Mouse (Mus musculus): ENCODE measurements around the gene Cfap99. TPM values are rescaled to one million over a fixed set of nuclear protein-coding genes. Genes with fewer than 3 reads are reported as not detected.

Cfap99 gene
- polyA plus RNA-seq, 1 experiment from 2014 or later = not detected

GRCm38 (mm10) chr5:34254309-34254708 is 34.1 kb upstream of the Cfap99 start:
- TF ChIP-seq CTCF (IDR thresholded peaks at IDR 0.05) = no peak
- ChIA-PET CTCF (interaction anchor here (2.3 kb wide), 1 partner anchor 44 kb away, joined by 7 read pairs; no protein-coding TSS in a partner anchor), POLR2A (no interaction called here)
- no peak for DNase-seq (ENCODE audit: low read depth, low spot score)
- no peaks in the 10 kb centered on the region for H3K27me3 ChIP-seq
- ATAC-seq = no peak
- in situ Hi-C loops (cut with MboI; ENCODE audit: low pct_unique_long_range_greater_than_20kb) = loop anchor here (5.0 kb wide), 1 partner anchor 47 kb away; no protein-coding TSS in a partner anchor

DNA sequence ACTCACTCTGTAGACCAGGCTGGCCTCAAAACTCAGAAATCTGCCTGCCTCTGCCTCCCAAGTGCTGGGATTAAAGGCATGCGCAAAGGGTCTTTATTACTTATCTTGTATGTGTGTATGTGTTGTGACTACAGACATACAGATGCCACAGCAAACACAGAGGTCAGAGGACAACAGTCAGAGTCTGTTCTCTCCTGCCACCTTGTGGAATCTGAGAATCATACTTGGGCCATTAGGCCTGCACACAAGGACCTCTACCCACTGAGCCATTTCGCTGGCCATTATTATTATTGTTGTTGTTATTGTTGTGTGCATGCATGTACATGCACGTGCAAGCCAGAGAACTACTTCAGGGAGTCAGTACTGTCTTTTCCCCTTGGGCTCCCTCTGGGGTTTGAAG is 33.2 kb upstream of the Cfap99 start:
- ATAC-seq = no peak
- TF ChIP-seq CTCF (IDR thresholded peaks at IDR 0.05) = peak; percentile 77
- no peak for DNase-seq (ENCODE audit: low read depth, low spot score)
- POLR2A ChIA-PET = no interaction called here
- in situ Hi-C loops (cut with MboI; ENCODE audit: low pct_unique_long_range_greater_than_20kb) = no loop called here
- H3K27me3 ChIP-seq = no peaks in the 10 kb centered on the region
- CTCF ChIA-PET = interaction anchor here (0.8 to 2.3 kb wide), 4 partner anchors 12 to 48 kb away, joined by 3 to 9 read pairs (median 8); no protein-coding TSS in a partner anchor

- in situ Hi-C loops (cut with MboI; ENCODE audit: low pct_unique_long_range_greater_than_20kb) = no loop called here
- ChIA-PET CTCF (interaction anchor here (1.6 to 3.3 kb wide), 2 partner anchors 49 to 113 kb away, joined by 3 to 12 read pairs; no protein-coding TSS in a partner anchor), POLR2A (no interaction called here)
- TF ChIP-seq CTCF (IDR thresholded peaks at IDR 0.05) = no peak
- ATAC-seq (no peak), DNase-seq (ENCODE audit: low read depth, low spot score) (no peak)
- no peaks in the 10 kb centered on the region for H3K27me3 ChIP-seq
Measured at GRCm38 (mm10) chr5:34259172-34259816, 29.1 kb upstream of the Cfap99 start.

- DNase-seq (ENCODE audit: low read depth, low spot score) = no peak
- TF ChIP-seq CTCF (IDR thresholded peaks at IDR 0.05) = no peak
- in situ Hi-C loops (cut with MboI; ENCODE audit: low pct_unique_long_range_greater_than_20kb) = no loop called here
- ATAC-seq = no peak
- POLR2A ChIA-PET = no interaction called here
- CTCF ChIA-PET = interaction anchor here (1.2 kb wide), 1 partner anchor 10 kb away, joined by 3 read pairs; no protein-coding TSS in a partner anchor
- no peaks in the 10 kb centered on the region for H3K27me3 ChIP-seq
Measured at GRCm38 (mm10) chr5:34266065-34266464, 22.3 kb upstream of the Cfap99 start.

- ChIA-PET POLR2A (no interaction called here), CTCF (interaction anchor here (1.6 kb wide), 1 partner anchor 68 kb away, joined by 4 read pairs; no protein-coding TSS in a partner anchor)
- DNase-seq (ENCODE audit: low read depth, low spot score) (no peak), ATAC-seq (no peak)
- no peaks in the 10 kb centered on the region for H3K27me3 ChIP-seq
- no peak for TF ChIP-seq CTCF (IDR thresholded peaks at IDR 0.05)
- in situ Hi-C loops (cut with MboI; ENCODE audit: low pct_unique_long_range_greater_than_20kb) = no loop called here
Measured at GRCm38 (mm10) chr5:34269197-34269920, 19.0 kb upstream of the Cfap99 start.

DNA sequence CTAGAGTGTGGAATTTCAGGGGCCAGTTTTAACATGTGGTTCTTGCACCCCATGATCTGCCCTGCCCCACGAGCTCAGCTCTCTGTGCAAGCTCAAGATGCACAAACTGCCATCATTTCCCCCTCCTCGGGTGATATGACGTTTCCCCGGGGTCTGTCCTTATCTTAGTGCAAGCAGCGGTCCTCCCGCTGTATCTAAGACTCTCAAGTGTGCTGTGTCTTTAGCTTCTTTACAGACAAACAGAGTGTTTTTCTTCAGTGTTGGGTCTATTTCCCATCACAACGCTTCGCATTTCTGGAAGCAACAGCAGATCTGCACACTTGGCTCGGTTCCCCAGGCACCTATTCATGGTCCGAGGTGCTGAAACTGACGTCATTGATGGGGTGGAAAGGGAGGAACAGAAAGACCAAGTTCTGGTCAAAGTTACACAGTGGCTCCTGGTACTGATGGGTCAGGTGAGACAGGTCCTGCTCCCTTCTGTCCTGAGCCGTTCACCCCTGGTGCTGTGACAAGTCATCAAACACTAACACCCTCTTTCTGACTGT is 18.4 kb upstream of the Cfap99 start:
- no peak for ATAC-seq
- DNase-seq (ENCODE audit: low read depth, low spot score) = no peak
- ChIA-PET POLR2A (no interaction called here), CTCF (interaction anchor here (1.6 kb wide), 1 partner anchor 68 kb away, joined by 4 read pairs; no protein-coding TSS in a partner anchor)
- in situ Hi-C loops (cut with MboI; ENCODE audit: low pct_unique_long_range_greater_than_20kb) = no loop called here
- TF ChIP-seq CTCF (IDR thresholded peaks at IDR 0.05) = no peak
- H3K27me3 ChIP-seq = no peaks in the 10 kb centered on the region

GRCm38 (mm10) chr5:34271743-34272142 is 16.7 kb upstream of the Cfap99 start:
- POLR2A ChIA-PET = no interaction called here
- CTCF ChIA-PET = interaction anchor here (0.8 to 1.0 kb wide), 3 partner anchors 15 to 35 kb away, joined by 3 to 4 read pairs (median 3); no protein-coding TSS in a partner anchor
- ATAC-seq = peak; percentile 37
- TF ChIP-seq CTCF (IDR thresholded peaks at IDR 0.05) = no peak
- in situ Hi-C loops (cut with MboI; ENCODE audit: low pct_unique_long_range_greater_than_20kb) = no loop called here
- DNase-seq (ENCODE audit: low read depth, low spot score) = no peak
- H3K27me3 ChIP-seq = no peaks in the 10 kb centered on the region

DNA sequence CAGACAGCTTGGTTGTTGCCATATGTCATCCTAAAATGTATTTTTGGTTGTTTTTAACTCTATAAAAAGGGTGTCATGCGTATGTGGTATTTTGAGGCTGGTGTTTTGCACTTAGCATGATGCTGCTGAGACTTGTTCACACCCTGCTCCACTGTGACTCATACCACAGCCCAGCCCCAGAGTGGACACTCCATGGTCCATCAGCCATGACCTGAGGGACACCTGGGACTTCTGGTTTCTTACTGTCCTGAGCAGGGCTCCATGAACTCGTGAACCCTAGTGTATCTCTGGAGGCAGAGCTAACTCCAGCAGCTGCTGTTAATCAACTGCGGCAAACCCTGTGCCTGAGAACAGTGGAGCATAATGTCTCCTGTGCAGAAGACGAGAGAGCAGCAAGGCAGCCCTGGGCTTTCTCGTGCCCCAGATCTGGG is 15.1 kb upstream of the Cfap99 start:
- ChIA-PET CTCF (interaction anchor here (1.2 kb wide), 1 partner anchor 9 kb away, joined by 3 read pairs; no protein-coding TSS in a partner anchor), POLR2A (no interaction called here)
- H3K27me3 ChIP-seq = no peaks in the 10 kb centered on the region
- DNase-seq (ENCODE audit: low read depth, low spot score) = no peak
- ATAC-seq = no peak
- no peak for TF ChIP-seq CTCF (IDR thresholded peaks at IDR 0.05)
- in situ Hi-C loops (cut with MboI; ENCODE audit: low pct_unique_long_range_greater_than_20kb) = no loop called here

DNA sequence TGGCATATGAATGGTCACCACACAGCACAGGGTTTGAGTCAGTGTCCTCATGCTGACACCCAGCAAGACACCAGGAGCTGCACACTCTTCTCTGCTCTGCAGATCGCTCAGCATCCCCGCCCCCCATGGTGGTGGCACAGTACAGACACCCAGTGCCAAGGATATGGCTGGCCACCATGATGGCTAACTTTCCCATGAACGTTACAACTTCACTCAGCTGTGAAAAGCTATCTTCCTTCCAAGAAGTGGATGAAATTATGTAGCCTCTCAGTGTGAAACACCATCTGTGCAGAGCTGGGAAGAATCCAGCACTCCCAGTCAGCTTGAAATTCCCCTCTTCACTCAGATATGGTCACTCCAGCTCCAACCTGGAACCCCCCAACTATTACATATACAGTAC is 14.1 kb upstream of the Cfap99 start:
- H3K27me3 ChIP-seq = no peaks in the 10 kb centered on the region
- ChIA-PET POLR2A (no interaction called here), CTCF (no interaction called here)
- ATAC-seq = no peak
- DNase-seq (ENCODE audit: low read depth, low spot score) = no peak
- in situ Hi-C loops (cut with MboI; ENCODE audit: low pct_unique_long_range_greater_than_20kb) = no loop called here
- TF ChIP-seq CTCF (IDR thresholded peaks at IDR 0.05) = no peak

DNA sequence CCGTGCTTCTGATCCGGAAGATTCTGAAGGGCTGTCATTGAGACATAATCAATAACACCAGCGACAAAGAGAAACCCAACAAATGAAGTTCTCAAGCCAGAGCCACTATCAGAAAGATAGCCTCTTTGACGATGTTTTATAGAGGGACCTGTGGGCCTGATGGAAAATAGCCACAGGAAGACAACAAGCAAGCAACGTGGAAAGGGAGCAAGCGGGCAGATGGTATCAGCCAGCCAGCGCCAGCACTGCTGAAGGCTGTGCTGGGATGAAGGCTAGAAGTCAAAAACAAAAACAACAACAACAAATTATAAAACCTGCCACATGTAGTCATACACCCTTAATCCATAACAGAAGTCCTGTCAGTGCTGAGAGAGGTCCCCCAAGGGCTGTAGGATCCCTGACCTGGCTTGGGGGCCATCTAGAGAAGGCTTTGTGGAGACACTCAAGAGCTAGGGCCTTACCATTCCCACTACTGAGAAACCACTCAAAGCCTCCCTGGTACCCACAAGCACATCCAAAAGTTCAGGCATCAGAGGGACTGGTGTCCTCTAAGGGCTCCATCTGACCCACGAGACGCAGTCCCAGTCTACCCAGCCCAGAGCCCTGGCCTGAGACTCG is 13.6 kb upstream of the Cfap99 start:
- H3K27me3 ChIP-seq = no peaks in the 10 kb centered on the region
- POLR2A ChIA-PET = no interaction called here
- ATAC-seq (no peak), DNase-seq (ENCODE audit: low read depth, low spot score) (no peak)
- CTCF ChIA-PET = no interaction called here
- in situ Hi-C loops (cut with MboI; ENCODE audit: low pct_unique_long_range_greater_than_20kb) = no loop called here
- no peak for TF ChIP-seq CTCF (IDR thresholded peaks at IDR 0.05)
